Mouse (Mus musculus) layer of hippocampus, postnatal 10 days (tissue): ENCODE data around the gene Ehd1. TPM values are rescaled to one million over a fixed set of nuclear protein-coding genes. Genes with fewer than 3 reads are reported as not detected.
"Not testable (repeated sequence)": the region's sequence is repeated elsewhere in the genome, so short reads cannot be mapped to it uniquely, and the experiment has no call there.

Source experiments
- DNase-seq, 2 experiments: peaks; one replicate each; pipeline ENCODE4 v3.0.0; 2021; ENCODE audit warnings: low spot score in 2 of 2
- total RNA-seq, 2 experiments: library from RNA; stranded (reverse); gene quantifications; 2 replicates each; pipeline ENCODE4 v1.2.3; 2021

Ehd1 gene
- total RNA-seq, 2 experiments from 2014 or later = 75.1 to 82.7 TPM

- no peak for DNase-seq
Measured at GRCm38 (mm10) chr19:6299450-6300267, 23.1 kb downstream of the Ehd1 start.

- DNase-seq = no peak
Measured at GRCm38 (mm10) chr19:6300402-6300841, 23.9 kb downstream of the Ehd1 start.

- DNase-seq = no peak
Measured at GRCm38 (mm10) chr19:6302114-6302513, 25.6 kb downstream of the Ehd1 start.

GRCm38 (mm10) chr19:6302522-6302921, 26.0 kb downstream of the Ehd1 start:
- peak; percentile 56 to 61 for DNase-seq

- no peak for DNase-seq
Measured at GRCm38 (mm10) chr19:6303831-6304230, 27.3 kb downstream of the Ehd1 start.

- DNase-seq = peak; percentile 94
Measured at GRCm38 (mm10) chr19:6304787-6305516, 28.4 kb downstream of the Ehd1 start.

GRCm38 (mm10) chr19:6305517-6306115, 29.1 kb downstream of the Ehd1 start:
- no peak for DNase-seq

GRCm38 (mm10) chr19:6306137-6306551, 29.6 kb downstream of the Ehd1 start, which contains the start of gene Cdc42bpg:
Gene Cdc42bpg (plus strand): TSS chr19:6306456.
- DNase-seq = peak; percentile 54 to 74

GRCm38 (mm10) chr19:6306586-6306985, 30.1 kb downstream of the Ehd1 start:
- peak; percentile 80 to 82 for DNase-seq

GRCm38 (mm10) chr19:6307733-6308531, 31.4 kb downstream of the Ehd1 start:
- DNase-seq = no peak

- DNase-seq = no peak
Measured at GRCm38 (mm10) chr19:6310181-6310580, 33.7 kb downstream of the Ehd1 start.

- DNase-seq = not testable (repeated sequence)
Measured at GRCm38 (mm10) chr19:6311783-6312182, 35.3 kb downstream of the Ehd1 start.

GRCm38 (mm10) chr19:6313796-6314195, 37.3 kb downstream of the Ehd1 start:
- no peak for DNase-seq

GRCm38 (mm10) chr19:6314513-6314912, 38.0 kb downstream of the Ehd1 start:
- no peak for DNase-seq

- DNase-seq = no peak
Measured at GRCm38 (mm10) chr19:6315573-6315972, 39.0 kb downstream of the Ehd1 start.

- no peak for DNase-seq
Measured at GRCm38 (mm10) chr19:6318145-6318544, 41.6 kb downstream of the Ehd1 start.

- DNase-seq = no peak
Measured at GRCm38 (mm10) chr19:6321358-6321757, 44.8 kb downstream of the Ehd1 start.

- no peak for DNase-seq
Measured at GRCm38 (mm10) chr19:6321786-6322621, 45.5 kb downstream of the Ehd1 start.

- no peak for DNase-seq
Measured at GRCm38 (mm10) chr19:6324751-6325150, 48.2 kb downstream of the Ehd1 start.

GRCm38 (mm10) chr19:6331178-6331577, 54.7 kb downstream of the Ehd1 start:
- DNase-seq = no peak
